Mouse (Mus musculus) T-helper 1 cell (primary cell): ENCODE results near the gene Zfp941.

Experiments
- in situ Hi-C: fragments of 300-600 bp; cut with MboI, MseI; formaldehyde crosslinking; loops from one replicate; pipeline ENCODE4 v1.15.1; 2025; ENCODE audit warnings: high pct_unique_total_duplicates

Zfp941 gene

DNA sequence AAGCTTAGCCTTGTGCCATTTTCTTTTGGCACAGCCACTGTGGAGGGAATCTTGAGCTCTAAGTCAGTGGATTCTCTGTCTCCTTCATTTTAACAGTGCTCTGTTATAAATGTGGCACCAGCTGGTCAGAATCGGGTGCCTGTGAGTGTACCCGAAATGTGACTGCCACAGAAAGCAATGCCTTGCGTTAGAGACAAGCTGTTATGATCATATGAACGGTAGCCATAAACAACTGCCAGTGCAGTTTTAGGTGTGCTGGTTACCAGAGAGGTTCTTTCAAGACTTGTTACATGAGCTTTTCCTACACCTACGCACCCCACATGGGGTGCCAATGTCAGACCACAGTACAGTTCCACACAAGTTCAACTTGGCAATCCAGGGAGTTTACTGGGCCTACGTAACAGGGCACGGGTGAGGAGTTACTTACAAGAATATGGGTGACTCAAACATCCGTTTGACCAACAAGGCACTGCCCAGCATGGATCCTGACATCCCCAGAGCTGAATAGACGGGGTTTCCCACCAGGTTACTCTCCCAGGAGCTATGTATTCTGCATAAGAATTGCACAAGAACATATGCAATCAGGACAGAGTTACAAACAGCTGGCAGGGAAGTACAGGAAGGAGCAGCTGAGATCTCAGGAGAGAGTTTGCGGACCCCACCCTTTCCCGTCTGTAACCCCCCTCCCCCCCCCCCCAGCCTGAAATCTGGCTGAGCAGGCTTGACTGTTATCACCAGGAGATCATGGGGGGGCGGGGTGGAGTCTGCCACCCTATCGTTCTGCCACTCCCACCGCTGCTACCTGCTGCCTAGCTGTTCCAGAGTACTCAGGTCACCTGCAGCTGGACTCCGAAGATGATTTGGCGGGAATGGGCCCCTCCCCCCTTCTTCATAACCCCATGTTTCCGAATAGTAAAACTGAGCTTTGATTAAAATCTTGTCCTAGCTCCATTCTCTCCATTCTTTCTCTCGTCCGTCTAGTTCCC lies 19.1 kb upstream of the Zfp941 start:
- in situ Hi-C loops: loop anchor here (5.0 kb wide), 2 partner anchors 61 to 216 kb away; partner anchors contain the start of gene Cox8b

DNA sequence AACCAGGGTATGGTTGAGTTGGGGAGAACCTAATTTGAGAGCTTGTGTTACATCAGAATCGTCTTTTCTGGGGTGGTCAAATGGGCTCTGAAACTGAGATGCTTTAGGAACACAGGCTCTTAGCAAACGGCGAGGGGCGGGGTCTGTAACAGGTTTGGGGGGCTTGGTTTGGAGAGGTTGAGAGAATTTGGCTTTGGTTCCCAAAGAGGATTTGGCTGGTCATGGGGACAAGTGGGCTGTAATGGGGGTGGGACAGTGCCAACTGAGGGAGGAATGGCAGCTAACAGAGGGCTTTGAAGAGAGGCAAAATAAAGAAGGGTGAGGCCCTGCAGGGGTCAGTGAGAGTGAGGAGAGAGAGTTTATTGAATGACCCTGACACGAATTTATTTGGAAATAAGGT lies 17.6 kb upstream of the Zfp941 start:
- in situ Hi-C loops: no loop called here

DNA sequence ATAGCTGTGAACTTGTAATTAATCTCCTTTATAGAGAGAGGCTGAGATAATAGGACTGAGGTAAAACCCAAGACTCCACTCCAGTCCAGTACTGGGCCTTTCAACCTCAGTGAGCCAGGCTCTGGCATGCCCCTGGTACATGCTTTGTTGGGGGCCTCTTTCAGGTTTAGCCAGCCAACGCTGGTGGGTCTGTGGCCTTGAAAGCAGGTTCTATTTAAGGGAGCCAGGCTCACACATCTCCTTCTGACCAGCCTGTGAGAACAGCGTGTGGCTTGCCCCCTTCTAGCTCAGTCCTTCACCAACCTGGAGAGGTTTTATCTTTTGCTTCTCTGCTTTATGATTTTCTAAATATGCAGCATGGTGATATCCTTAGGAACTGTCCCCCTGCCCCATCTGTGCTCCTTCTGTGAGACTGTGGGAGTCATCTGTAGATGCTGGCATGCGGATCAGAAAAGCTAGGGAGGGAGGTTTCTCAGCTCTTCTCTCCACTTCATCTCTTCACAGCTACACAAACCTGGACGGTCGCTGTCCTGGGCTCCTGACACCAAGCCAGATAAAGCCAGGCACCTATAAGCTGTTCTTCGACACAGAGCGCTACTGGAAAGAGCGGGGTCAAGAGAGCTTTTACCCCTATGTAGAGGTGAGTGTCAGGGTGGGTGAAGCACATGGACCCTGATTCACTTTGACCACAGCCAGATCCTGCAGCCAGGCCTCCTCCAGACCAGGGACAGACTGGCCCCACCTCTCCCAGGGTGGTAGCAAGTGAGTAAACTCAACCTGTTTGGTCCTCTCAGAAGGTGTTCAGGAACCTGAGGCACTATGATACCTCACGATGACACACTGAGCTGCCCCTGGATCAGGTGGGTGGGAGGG lies 14.5 kb upstream of the Zfp941 start:
- in situ Hi-C loops: no loop called here

DNA sequence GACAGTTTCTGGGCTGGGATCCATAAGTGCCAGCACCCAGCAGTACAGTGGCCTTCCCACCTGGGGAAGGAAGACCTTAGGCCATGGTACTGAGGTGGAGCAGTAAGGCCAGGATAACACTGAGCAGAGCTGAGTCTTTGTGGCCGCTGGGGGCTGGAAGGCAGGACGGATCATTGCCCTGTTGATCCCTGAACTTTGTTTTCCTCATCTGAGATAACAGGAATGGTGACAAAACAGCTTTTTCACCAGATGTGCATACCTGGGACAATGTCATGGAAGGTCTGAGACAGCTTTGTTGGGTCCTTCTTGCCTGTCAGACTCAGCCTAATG lies 13.7 kb upstream of the Zfp941 start:
- in situ Hi-C loops: no loop called here

DNA sequence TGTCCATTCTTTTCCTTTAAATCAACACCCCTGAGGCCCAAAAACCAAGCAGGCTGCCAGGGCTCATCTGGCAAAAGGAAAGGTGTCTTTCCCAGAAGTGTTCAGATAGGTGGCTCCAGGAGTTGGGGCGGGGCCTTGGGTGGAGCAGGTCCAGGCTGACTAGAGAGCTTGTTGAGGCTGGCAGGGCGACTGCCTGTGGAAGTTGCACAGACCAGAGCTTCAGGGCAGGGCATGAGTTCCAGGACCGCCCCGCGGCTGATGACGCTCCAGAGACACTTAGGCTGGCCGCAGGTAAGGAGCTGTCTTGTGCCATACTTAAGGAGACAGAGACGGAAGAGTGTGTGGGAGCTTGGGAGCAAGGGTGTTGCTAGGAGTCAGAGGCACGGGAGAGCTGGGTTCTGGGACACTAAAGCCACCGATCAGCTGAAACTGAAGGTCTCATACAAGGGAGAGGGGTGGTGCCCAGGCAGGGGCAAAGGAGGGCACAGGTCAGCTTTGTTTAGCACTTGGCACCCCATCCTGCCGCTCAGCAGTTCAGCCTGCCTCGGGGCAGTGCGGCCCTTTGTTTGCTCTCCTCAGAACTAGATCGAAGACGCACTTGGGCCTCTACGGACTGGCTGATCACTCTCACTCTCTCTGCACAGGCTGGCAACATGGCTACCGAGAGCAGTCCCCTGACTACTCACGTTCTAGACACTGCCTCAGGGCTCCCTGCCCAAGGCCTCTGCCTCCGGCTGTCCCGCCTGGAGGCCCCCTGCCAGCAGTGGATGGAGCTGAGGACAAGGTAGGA lies 13.2 kb upstream of the Zfp941 start, which contains the start of gene Urah:
Urah (plus strand) TSS at position 51 of the 790 bp plus-strand sequence.
- in situ Hi-C loops: no loop called here

DNA sequence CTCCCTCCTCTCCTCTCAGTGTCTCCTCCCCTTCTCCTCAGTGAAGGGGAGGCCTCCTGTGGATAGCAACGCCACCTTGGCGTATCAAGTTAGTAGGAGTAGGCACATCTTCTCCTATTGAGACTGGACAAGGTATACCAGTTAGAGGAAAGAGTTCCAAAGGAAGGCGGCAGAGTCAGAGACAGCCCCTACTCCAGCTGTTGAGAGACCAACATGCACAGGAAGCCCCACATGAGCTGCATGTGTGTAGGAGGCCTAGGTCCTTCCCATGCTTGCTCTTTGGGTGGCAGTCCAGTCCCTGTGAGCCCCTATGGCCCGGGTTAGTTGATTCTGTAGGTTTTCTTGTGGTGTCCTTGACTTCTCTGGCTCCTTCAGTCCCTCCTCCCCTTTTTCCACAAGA lies 11.4 kb upstream of the Zfp941 start:
- in situ Hi-C loops: no loop called here

DNA sequence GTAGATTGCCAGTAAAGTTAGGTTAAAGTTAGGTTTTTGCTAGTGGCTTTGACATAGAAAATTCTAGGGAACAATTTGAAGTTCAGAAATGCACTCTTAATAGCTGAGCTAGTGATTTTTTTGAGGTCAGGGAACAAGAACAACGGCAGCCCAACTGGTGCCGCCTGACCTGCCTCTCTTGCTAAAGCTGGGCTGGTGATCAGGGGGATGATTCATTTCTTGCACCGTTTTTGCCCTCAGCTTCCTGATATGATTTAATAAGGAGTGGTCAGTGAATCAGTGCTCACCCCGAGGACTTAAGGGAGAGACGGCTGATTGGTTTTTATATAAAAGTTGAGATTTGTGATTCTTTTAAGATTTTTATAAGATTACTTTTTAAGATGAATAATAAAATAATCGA lies 9.5 kb upstream of the Zfp941 start:
- in situ Hi-C loops: no loop called here

DNA sequence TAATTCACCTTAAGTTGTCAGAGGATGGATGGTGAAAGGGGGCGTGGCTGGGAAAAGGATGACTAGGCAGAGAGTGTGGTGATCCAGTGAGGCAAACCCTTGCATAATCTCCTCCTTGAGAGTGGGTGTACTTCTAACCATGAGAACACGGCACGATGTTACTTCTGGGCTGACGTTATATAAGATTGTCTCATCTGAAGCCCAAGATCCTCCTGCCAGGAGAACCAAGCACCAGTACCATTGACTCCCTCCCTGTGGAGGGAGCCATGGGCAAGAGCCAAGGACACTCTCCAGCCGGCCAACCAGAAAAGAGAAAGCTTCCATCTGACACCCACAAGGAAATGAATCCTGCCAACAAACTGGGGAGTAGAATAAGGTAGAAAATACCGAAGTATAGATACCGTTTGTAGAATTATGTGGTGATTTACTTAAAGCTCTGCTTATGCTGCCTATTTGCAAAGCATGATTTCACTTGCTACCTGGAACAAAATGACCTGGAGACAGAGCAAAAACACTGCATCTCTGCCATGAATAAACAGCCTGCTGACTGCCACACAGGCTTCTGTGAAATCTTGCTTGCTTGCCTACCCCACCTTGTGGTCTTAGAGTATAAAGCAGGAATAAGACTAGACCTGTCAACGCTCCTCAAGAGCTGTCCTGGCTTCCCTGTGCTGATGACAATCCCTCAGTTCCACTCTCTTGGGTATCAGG lies 6.3 kb upstream of the Zfp941 start:
- in situ Hi-C loops: no loop called here

DNA sequence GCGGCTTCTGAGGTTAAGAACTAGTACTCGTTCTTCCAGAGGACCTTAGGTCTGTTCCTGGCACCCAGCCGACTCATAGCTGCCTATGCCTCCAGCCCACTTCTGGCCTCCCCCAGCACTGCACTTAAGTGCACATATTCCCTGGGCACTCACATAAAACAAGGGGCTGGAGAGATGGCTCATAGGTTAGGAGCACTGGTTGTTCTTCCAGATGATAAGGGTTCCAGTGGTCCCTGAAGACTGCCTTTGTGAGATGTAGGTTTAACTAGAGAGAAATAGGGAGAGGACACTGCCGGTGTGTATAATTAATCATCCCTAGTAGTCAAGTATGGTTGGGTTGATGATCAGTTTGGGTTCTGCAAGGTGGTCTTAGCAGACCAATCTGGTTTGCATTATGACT lies 753 bp upstream of the Zfp941 start:
- in situ Hi-C loops: no loop called here

DNA sequence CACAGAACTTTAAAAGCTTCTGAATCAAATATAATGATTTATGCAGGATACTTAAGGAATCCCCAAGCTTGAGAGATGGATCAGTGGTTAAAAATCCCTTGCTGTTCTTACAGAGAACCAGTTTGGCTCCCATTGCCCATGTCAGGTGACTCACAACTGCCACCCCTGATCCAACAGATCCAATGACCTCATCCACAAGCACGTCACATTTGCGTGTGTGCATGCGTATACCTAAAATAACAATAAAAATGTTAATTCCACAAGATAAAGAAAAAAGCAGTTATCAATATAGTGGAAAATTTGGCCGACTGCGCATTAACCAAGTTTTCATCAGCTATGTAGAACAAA lies 699 bp downstream of the Zfp941 start:
- in situ Hi-C loops: no loop called here

DNA sequence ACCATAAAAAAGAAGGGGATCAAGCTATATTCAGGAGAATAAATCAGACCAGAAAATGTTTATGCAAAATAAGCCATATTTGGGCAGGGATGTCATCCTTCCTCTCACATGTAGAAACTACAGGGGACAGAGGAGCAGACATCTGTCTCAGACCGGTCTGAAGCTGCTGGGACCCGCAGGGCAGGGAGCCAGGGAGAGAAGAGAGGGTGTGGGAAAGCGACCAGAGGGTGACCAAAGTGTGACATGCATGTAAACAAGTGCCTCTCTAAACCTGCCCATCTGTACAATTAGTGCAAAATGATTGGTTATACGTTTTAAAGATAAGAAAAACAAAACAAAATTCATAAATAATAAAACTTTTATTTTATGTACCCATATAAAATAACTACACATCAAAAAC lies 1.8 kb downstream of the Zfp941 start:
- in situ Hi-C loops: no loop called here

DNA sequence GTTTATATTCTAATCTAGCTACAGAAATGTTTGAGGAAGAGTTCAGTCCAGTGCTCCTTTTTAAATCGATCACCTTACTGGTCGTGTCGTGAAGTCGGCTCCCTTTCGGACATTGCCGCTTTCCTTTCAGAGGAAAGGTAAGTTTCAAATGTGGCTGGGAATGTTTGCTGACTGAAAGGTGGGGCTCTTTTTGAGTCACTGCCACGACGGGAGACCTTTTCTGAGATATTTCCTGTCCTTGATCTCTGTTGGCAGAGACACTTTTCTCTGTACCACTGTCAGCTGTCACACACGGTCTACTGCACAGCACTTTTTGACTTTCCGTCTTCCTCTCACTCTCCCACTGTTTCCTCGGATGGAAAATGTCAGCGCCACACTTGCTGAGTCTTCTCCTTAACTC lies 9.1 kb downstream of the Zfp941 start:
- in situ Hi-C loops: loop anchor here (5.0 kb wide), 1 partner anchor 636 kb away; no protein-coding TSS in a partner anchor

DNA sequence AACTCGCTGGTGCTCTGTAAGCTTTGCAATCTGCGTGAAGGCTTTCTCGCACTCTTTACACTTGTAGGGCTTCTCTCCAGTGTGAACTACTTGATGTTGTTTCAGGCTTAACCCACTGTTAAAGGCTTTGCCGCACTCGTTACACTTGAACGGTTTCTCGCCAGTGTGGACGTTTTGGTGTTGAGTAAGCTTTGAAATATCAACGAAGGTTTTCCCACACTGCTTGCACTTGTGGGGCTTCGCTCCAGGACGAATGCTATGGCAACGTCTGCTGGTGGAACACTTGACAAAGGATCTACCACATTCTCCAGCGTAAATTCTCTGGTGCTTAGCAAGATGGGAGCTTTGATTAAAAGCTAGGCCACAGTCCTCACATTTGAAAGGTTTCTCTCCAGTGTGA lies 10.3 kb downstream of the Zfp941 start:
- in situ Hi-C loops: loop anchor here (5.0 kb wide), 1 partner anchor 634 kb away; no protein-coding TSS in a partner anchor

DNA sequence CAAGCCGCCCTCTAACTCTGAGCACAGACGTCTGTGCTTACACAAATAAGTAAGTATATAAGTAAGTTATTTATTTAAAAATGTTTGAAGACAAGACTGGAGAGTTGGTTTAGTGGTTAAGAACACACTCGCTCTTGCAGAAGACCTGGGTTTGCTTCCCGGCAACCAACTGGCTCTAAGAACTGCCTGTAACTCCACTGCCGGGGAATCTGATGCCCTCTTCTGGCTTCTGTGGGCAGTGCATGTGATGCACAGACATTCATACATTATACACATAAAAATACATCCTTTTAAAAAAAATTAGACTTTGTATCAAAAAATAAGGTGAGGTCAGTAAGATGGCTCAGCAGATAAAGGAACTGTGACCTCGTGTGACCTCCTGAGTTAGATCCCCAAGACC lies 11.5 kb downstream of the Zfp941 start:
- in situ Hi-C loops: loop anchor here (5.0 kb wide), 1 partner anchor 633 kb away; no protein-coding TSS in a partner anchor

DNA sequence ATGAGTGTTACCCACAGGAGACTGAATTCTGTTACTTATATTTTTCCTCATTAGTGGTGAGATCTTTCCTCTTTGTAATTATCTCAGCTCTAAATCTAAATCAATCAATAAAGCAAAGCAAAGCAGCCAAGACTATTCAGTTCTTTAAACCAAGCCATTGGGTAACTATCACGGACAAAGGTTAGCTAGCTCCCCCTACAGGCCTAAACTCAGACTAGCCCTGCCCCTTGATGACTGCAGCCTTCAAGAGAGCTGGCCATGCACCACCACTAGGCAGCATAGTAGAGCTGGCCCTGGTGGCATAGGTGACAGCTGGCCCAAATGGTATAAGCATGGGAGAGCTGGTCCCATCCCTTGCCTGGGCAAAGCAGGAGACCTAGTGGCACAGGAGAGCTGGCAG lies 16.3 kb downstream of the Zfp941 start:
- in situ Hi-C loops: no loop called here

DNA sequence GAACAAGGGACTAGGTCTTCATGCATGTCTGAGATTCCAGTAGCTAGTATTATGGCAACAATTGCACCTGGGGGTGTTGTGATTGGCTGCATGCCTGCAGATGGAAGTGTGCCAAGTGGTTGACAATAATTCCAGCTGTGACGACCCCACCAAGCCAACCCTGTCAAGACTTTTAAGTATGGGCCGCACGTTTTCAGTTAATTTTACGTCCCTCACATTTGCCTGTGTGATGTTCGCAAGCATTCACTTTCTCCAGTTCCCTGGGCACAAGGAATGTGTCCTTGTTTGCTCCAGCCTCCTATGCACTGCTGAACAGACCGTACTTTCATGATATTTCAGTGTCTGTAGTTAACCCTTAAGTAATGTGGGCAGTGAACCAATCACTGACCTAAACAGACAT lies 19.3 kb downstream of the Zfp941 start:
- in situ Hi-C loops: no loop called here

DNA sequence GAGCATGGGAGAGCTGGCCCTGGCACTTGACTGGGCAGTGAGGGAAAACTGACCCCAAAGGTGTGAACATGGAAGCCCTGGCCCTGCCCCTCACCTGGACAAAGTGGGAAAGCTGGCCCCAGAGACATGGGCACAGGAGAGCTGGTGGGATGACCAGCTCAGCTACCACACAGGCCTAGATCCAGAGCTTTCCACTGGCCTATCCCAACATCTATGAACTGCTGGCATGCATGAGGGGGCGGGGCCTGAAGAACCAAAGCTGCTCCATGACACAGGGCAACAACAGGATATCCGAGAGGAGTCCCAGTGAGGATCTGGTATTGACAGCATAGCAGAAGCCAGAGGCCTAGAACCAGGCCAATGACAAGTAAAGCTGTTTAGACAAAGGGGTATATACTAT lies 23.8 kb downstream of the Zfp941 start:
- in situ Hi-C loops: loop anchor here (10.0 kb wide), 2 partner anchors 723 to 903 kb away; partner anchors contain the start of gene Kndc1

DNA sequence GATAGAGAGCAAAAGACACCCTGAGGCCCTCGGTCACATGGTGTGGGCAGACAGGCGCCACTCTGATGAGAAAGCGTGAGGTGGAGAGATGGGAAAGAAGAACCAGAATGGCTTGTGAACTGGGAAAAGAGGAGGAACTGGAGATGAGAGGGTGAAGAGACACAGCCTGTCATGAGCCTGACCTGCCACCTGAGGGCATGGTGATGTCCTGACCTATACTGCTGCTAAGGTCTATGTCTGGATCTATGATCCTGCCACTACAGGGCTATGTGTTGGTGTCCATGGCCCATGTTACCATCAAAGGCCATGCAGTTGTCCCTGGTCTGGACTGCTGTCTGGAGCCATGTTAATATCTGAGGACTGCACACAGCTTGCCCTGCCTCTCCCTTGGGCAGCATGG lies 24.4 kb downstream of the Zfp941 start:
- in situ Hi-C loops: loop anchor here (10.0 kb wide), 2 partner anchors 723 to 903 kb away; partner anchors contain the start of gene Kndc1

DNA sequence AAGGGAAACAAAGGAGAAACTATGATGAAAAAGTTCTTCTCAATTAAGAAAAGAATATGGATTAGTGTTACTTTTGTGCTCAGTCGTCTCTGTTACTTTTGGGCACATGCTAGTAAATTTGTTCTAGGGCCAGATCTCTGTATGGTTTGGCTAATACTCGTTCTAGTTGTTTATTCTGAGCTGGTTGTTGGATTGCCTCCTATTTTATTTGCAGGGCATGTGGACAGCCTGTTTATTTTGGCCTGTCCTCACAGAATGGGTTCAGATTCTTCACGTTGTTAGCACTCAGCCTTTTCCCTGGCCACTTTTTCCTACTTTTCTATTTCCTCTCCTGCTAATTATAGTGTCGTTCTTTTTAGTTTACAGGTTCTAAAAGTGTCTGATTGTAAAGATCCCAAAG lies 28.4 kb downstream of the Zfp941 start:
- in situ Hi-C loops: loop anchor here (5.0 to 10.0 kb wide), 3 partner anchors 606 to 899 kb away; partner anchors contain the start of gene Kndc1

DNA sequence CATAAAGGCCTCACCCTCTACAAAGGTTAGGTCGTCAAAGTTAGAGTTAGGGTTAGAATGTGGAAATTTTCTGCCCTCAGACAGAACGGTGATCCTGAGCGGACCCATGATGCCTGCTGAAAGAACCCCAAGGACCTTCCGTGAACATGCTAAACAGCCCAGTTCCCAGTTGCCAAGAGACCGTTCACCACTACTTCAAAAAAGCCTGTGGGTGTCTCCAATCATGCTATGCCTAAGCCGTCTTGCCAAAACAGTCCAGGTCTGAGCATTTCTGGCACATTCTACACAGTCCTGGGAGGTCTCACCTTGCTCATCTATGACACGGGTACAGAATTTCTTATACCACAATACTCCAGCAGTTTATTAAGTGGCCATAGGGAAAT lies 33.9 kb downstream of the Zfp941 start:
- in situ Hi-C loops: no loop called here
